Mouse (Mus musculus): Measurements from ENCODE around the gene Usp22.

- TF ChIP-seq CTCF (conservative IDR thresholded peaks at IDR 0.05; ENCODE audit: low read length): no peak
- TF ChIP-seq NANOG (IDR thresholded peaks at IDR 0.05; ENCODE audit: borderline replicate concordance, low read length): no peak
- TF ChIP-seq POU5F1 (IDR thresholded peaks at IDR 0.05; ENCODE audit: borderline replicate concordance, low read length): no peak
Observed at GRCm38 (mm10) chr11:61141693-61142092, 33.2 kb downstream of the Usp22 start.

Data from E14TG2a.4 (cell line).